Mouse (Mus musculus) stomach, postnatal 0 days (tissue): Measurements from ENCODE around the gene Zfp990.
"Not testable (repeated sequence)": the region's sequence is repeated elsewhere in the genome, so short reads cannot be mapped to it uniquely, and the experiment has no call there.

Source experiments
- CTCF ChIP-seq: IDR thresholded peaks from 2 replicates; pipeline ENCODE4 v1.5.1; 2016; ENCODE audit warnings: antibody characterized with exemption, low read depth, mild to moderate bottlenecking, moderate library complexity
- EP300 ChIP-seq: optimal IDR thresholded peaks from 2 replicates; pipeline ENCODE3; 2016; ENCODE audit warnings: antibody characterized with exemption

DNA sequence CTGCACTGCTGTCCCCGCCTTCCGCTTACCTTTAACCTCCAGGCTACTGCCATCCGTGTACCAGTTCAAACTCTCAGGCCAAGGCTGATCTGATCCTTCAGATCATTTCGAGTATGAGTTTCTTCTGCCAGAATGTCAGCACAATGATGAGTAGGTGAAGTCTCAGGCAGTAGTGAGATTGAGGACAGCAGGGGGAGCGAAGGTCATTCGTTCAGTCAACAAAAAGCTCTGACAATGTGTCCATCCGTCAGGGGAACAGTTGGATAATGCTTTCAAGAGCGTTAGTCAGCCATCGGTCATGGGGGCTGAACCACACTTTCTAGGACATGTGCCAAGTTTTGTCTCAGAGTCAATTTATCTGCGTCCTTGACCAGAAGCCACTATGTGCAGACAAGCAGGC is 59.9 kb downstream of the Zfp990 start:
- not testable (repeated sequence) for TF ChIP-seq CTCF, EP300
